Mouse (Mus musculus) hindbrain, embryonic 14.5 days (tissue): ENCODE measurements around the gene Alg2. TPM values are rescaled to one million over a fixed set of nuclear protein-coding genes. Genes with fewer than 3 reads are reported as not detected.

Experiments used
- ATAC-seq: fragments of 200-750 bp; cut with Nextera tagmentation; 2 replicates; pipeline ENCODE4 v1.8.0; 2017; ENCODE audit warnings: moderate number of reproducible peaks, mild to moderate bottlenecking, moderate TSS enrichment, moderate library complexity; ENCODE audit not compliant: low FRiP score
- DNase-seq: peaks from one replicate; pipeline ENCODE4 v3.0.0-alpha.2; 2015; ENCODE audit warnings: low spot score
- H3K27ac ChIP-seq: fragments of 300-500 bp; sonication (generic); 2 replicates; pipeline ENCODE4 v1.5.1; 2014; ENCODE audit warnings: mild to moderate bottlenecking, moderate library complexity
- H3K27me3 ChIP-seq: fragments of 300-500 bp; sonication (generic); 2 replicates; pipeline ENCODE4 v1.6.1; 2014; ENCODE audit warnings: mild to moderate bottlenecking, low read length, mixed read lengths; ENCODE audit not compliant: control insufficient read depth, insufficient read depth
- H3K36me3 ChIP-seq: fragments of 300-500 bp; sonication (generic); replicated peaks from 2 replicates; pipeline ENCODE4 v1.6.1; 2014; ENCODE audit not compliant: control insufficient read depth, insufficient read depth
- H3K4me1 ChIP-seq: fragments of 300-500 bp; sonication (generic); replicated peaks from 2 replicates; pipeline ENCODE4 v1.6.1; 2014; ENCODE audit warnings: antibody characterized with exemption, low read length, mixed read lengths; ENCODE audit not compliant: control insufficient read depth, insufficient read depth
- H3K4me2 ChIP-seq: fragments of 300-500 bp; sonication (generic); replicated peaks from 2 replicates; pipeline ENCODE4 v1.6.1; 2014; ENCODE audit warnings: mild to moderate bottlenecking, moderate library complexity
- H3K4me3 ChIP-seq: fragments of 300-500 bp; sonication (generic); replicated peaks from 2 replicates; pipeline ENCODE4 v1.5.1; 2014; ENCODE audit warnings: mild to moderate bottlenecking, low read length
- H3K9ac ChIP-seq: fragments of 300-500 bp; sonication (generic); 2 replicates; pipeline ENCODE4 v1.6.1; 2014
- H3K9me3 ChIP-seq: fragments of 300-500 bp; sonication (generic); 2 replicates; pipeline ENCODE4 v1.6.1; 2016; ENCODE audit warnings: low read length; ENCODE audit not compliant: control insufficient read depth
- WGBS: fragments of 180-500 bp; shearing (Covaris S2); extraction: QIAGEN DNeasy Blood & Tissue Kit; methylation state at CpG from one replicate; pipeline ENCODE4 v1.1.7; 2014; 5-methylcytosine and 5-hydroxymethylcytosine counted together
- polyA plus RNA-seq: library from polyadenylated mRNA; unstranded; fragments of >200 nt; fragmentation: Nextera tagmentation; extraction: Ambion mirVana; gene quantifications from 2 replicates; pipeline ENCODE4 v1.2.1, GENCODE M21; 2014

Gene Alg2
- polyA plus RNA-seq, 1 experiment from 2014 or later = 370 TPM

DNA sequence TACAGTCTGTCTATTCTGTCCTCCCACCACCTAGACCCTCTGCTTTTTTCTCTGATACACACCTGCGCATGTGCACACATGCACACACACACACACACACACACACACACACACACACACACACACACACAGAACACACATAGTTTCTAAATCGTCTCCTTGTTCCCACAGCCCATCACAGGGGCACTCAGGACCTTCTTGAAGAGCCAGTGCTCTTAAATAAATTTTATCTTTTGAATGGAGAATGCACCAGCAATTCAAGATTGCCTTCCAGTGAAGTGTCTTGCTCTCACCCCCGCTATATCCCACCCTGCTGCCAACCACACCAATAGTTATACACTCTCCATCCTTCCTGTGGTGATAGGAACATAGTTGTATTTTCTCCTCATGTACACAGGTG is 51.2 kb downstream of the Alg2 start:
- WGBS = 88% methylated on average over 3 of the region's 3 CpGs
- H3K9me3 ChIP-seq = no peaks in the 10 kb centered on the region
- H3K36me3 ChIP-seq = no peaks in the 10 kb centered on the region
- DNase-seq (no peak), ATAC-seq (no peak)
- H3K4me3 ChIP-seq = no peak overlapping the region
- H3K9ac ChIP-seq = no peak overlapping the region
- H3K27ac ChIP-seq = no peak overlapping the region
- H3K27me3 ChIP-seq = no peaks in the 10 kb centered on the region
- H3K4me1 ChIP-seq = no peaks in the 10 kb centered on the region; the same call in 1 of the 2 replicates
- H3K4me2 ChIP-seq = no peak overlapping the region

DNA sequence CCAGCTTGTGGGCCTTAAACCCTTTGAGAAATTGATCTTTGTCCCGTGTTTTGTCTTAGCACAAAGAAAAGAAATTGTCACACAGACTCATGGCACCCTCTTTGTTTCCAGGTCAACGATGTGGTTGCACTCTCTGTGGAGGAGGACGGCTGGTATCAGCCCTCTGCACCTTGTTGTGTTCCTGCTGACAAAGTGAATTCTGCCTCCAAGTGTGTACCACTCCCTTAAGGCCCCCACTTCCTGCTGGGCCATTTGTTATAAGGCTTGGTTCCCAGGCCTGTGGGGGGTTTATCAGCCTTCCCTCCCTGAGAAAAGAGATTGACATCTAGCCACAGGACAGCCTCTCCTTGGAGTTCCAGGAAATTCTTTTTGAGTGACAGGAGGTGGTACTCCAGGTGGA is 51.9 kb downstream of the Alg2 start:
- WGBS = 7% methylated on average over 3 of the region's 3 CpGs
- Histone ChIP-seq H3K9me3 (no peaks in the 10 kb centered on the region), H3K4me3 (no peak overlapping the region), H3K27ac (no peak overlapping the region), H3K9ac (no peak overlapping the region), H3K4me2 (no peak overlapping the region), H3K36me3 (no peaks in the 10 kb centered on the region), H3K27me3 (no peaks in the 10 kb centered on the region), H3K4me1 (no peaks in the 10 kb centered on the region; the same call in 1 of the 2 replicates)
- DNase-seq (no peak), ATAC-seq (no peak)

DNA sequence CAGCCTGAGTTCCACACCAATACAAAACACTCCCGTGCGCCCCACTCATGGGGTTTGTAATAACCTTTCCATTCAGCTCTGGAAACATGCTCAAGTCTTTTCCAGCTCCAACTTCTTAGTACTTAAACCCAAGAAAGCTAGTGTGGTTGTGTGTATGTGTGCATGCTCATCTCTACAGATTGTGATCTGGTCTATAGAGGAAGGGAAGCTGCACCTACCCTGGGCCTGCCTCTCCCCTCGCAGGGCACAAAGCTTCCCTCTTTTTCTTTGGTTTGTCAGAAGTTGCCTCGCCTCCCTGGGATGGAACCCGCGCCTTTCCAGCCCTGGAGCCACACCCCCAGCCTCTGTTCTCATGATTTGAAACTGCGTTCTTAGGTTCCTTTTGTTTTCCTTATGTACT is 53.9 kb downstream of the Alg2 start:
- Histone ChIP-seq H3K4me3 (no peak overlapping the region), H3K27ac (no peak overlapping the region), H3K9me3 (no peaks in the 10 kb centered on the region), H3K4me2 (no peak overlapping the region), H3K4me1 (no peaks in the 10 kb centered on the region; the same call in 1 of the 2 replicates), H3K27me3 (no peaks in the 10 kb centered on the region), H3K9ac (no peak overlapping the region), H3K36me3 (no peaks in the 10 kb centered on the region)
- WGBS = 37% methylated on average over 7 of the region's 7 CpGs
- DNase-seq (no peak), ATAC-seq (no peak)

DNA sequence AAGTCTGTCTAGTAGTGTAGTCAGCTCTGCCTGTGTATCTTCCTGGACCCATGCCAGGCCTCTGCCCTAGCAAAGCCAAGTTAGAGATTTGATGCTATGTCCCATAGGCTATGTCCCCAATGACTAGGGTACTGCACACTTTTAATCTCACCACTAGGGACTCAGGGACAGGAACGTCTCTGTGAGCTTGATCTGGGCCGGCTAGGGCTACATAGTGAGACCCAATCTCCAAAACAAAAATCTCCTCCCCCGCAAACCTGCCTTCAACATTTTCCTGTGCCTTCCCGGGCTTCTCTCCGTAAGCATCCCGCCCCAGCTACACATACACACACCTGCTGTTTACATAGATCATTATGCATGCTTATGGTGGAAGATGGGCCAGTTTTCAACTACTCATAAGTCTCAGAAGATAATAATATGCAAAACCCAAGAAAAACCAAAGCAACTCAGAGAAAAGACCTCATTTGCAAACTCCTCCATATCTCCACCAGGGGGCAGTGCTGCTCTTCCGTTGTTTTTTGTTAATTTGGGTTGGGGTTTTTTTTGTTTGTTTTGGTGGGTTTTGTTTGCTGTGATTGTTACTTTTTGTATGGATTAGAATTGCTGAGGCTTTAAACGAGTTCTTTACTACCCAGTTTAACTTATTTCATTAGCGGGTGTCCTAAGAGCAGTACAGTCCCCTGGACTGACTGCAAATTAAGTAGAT is 54.7 kb downstream of the Alg2 start:
- ATAC-seq = no peak
- peak; percentile 83 for DNase-seq
- no peak overlapping the region for H3K4me2 ChIP-seq
- H3K36me3 ChIP-seq = no peaks in the 10 kb centered on the region; the same call in 1 of the 2 replicates
- H3K27ac ChIP-seq = no peak overlapping the region
- H3K27me3 ChIP-seq = no peaks in the 10 kb centered on the region
- 28% methylated on average over 9 of the region's 9 CpGs for WGBS
- no peaks in the 10 kb centered on the region for H3K9me3 ChIP-seq
- H3K4me1 ChIP-seq = no peaks in the 10 kb centered on the region; the same call in 1 of the 2 replicates
- no peak overlapping the region for H3K4me3 ChIP-seq
- H3K9ac ChIP-seq = no peak overlapping the region

DNA sequence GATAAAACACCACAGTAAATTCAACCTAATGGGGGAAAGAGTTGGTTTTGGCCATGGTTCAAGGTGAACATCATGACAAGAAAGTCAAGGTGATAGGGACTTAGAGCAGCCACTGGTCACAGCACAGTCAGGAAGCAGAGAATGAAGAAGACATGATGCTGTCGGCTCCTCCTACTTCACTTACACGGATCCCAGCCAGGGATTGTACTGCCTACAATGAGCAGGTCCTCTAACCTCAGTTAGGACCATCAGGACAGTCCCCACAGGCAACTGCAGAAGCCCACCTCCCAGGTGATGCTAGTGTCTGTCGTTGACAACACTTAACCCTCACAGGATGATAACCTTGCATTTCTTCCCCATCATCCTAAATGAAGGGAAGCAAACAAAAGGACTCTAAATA is 56.3 kb downstream of the Alg2 start:
- Histone ChIP-seq H3K27me3 (no peaks in the 10 kb centered on the region), H3K4me1 (no peaks in the 10 kb centered on the region), H3K9ac (no peak overlapping the region), H3K36me3 (no peaks in the 10 kb centered on the region; the same call in 1 of the 2 replicates), H3K4me2 (no peak overlapping the region), H3K9me3 (no peaks in the 10 kb centered on the region), H3K27ac (no peak overlapping the region), H3K4me3 (no peak overlapping the region)
- 79% methylated on average over 3 of the region's 3 CpGs for WGBS
- DNase-seq (no peak), ATAC-seq (no peak)

Other genes with a start within 250 kb of the Alg2 start
- 40.1 and 41.4 TPM in 2 replicates for gene Tgfbr1, start 121.1 kb downstream of the Alg2 start, polyA plus RNA-seq
- gene Sec61b, start 325 bp upstream of the Alg2 start, polyA plus RNA-seq = 247 and 266 TPM in 2 replicates